Mouse (Mus musculus) brain, embryonic 14.5 days (tissue): ENCODE measurements around the gene Tada1.

ENCODE experiments used
- CTCF ChIP-seq: fragments of 200-500 bp; IDR thresholded peaks from 2 replicates; pipeline ENCODE4 v1.5.1; 2012; ENCODE audit warnings: inconsistent platforms, mild to moderate bottlenecking, moderate library complexity, borderline replicate concordance; ENCODE audit not compliant: insufficient read depth, insufficient read length; ENCODE audit errors: extremely low read depth
- POLR2A ChIP-seq: fragments of 200-500 bp; IDR thresholded peaks from 2 replicates; pipeline ENCODE4 v1.6.1; 2012; ENCODE audit warnings: mild to moderate bottlenecking, inconsistent platforms, borderline replicate concordance; ENCODE audit not compliant: poor library complexity, insufficient read depth, insufficient read length, severe bottlenecking; ENCODE audit errors: extremely low read depth

GRCm38 (mm10) chr1:166339110-166339509, 39.8 kb upstream of the Tada1 start:
- TF ChIP-seq CTCF: no peak
- no peak for TF ChIP-seq POLR2A
